Mouse (Mus musculus): Measurements from ENCODE around the gene Gm5114. TPM values are rescaled to one million over a fixed set of nuclear protein-coding genes. Genes with fewer than 3 reads are reported as not detected.
"Not testable (repeated sequence)": the region's sequence is repeated elsewhere in the genome, so short reads cannot be mapped to it uniquely, and the experiment has no call there.

Gene Gm5114
- not detected in 2 replicates for polyA plus RNA-seq (2015; fragmentation: Nextera tagmentation; extraction: Ambion mirVana)

DNA sequence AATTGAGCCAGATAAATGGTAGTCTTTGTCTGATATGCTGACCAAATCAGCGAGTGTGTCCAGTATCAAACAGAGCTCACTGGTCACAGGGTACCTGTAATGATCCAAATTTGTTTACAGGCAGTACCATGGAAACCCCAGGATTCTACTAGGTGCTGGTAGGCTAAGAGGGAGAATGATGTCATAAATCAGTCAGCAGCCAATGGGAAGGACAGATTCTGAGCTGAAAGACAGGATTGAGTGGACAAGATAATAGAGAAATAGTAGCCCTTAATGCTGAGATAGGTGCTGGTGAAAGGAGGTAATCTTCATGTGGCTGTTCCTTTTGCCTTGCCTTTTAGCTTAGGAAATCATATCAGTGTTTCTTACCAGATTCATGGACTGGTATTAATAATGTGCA lies at the start of gene Gm5114:
Gene Gm5114, minus strand, starts transcription at position 101 of the 400 bp plus-strand sequence.
- WGBS = 51% methylated on average over 1 of the region's 1 CpGs
- H3K9me3 ChIP-seq; H3K36me3 ChIP-seq; H3K9ac ChIP-seq (replicated peaks); H3K27me3 ChIP-seq; ATAC-seq (replicated peaks); H3K4me1 ChIP-seq; H3K4me3 ChIP-seq; H3K27ac ChIP-seq (replicated peaks); H3K4me2 ChIP-seq (replicated peaks): not testable (repeated sequence)

DNA sequence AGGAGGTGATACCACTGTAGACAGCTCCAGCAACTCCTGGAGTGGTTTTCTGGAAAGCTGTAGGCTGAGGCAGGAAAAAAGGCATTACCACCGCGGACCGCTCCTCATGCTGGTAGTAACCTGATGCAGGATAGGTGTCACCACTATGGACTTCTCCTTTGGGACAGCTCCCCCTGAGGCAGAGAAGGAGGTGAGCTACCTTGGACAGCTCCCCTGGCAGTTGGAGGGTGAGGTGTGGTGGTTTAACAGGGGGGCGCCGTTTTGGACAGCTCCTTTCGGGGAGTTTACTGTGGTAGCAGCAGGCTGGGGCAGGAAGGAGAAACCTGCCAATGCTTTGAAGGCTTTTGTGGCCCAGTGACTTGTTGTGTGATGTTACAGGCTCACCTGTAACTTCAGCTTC lies 42.8 kb upstream of the Gm5114 start:
- ATAC-seq (replicated peaks) = no peak
- Histone ChIP-seq H3K4me2 (replicated peaks) (no peak overlapping the region), H3K9me3 (no peaks in the 10 kb centered on the region), H3K9ac (replicated peaks) (no peak overlapping the region), H3K4me1 (peaks cover 7% of the 10 kb centered on the region), H3K27me3 (no peaks in the 10 kb centered on the region), H3K36me3 (peaks cover 8% of the 10 kb centered on the region), H3K27ac (replicated peaks) (no peak overlapping the region), H3K4me3 (no peak overlapping the region)
- WGBS = 31% methylated on average over 6 of the region's 6 CpGs

DNA sequence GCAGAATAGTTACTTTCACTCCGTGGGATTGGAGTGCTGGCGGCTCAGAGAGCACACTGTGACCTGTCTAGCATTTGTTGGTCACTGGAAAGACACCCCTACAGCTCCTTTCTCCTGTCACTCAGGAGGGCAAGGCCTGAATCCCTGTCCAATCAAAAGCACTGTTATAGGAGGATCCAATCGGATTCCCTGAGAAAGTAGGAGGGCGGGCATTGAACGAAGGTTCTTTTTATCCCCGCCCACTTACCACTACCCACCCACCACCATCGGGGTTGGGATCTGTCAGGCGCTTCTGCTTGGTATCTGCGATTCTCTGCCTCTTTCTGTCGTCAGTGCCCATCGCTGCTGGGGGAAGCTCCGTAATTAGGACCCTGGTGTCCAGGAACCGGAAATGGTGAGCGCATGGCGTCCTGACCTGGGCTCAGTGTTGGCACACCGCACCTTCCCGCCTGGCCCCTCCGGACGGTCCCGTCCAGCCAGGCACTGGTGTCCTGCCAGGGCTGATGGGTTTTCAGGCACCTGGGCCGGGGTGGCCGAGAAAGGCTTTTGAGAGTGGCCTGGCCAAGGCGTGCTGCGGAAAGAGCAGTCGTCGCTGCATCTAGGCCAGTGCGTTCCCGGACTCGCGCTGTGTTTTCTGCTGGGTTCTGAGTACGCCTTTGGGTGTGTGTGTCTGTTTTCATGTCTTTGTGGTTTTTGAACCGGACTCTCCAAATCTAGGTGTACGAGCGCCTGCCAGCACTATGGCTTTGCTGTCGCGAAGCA lies 36.5 kb upstream of the Gm5114 start:
- Histone ChIP-seq H3K9me3 (no peaks in the 10 kb centered on the region), H3K4me2 (replicated peaks) (peak overlapping the region; percentile 64), H3K27me3 (peaks cover 6% of the 10 kb centered on the region; the same call in 1 of the 2 replicates), H3K27ac (replicated peaks) (peak overlapping the region; percentile 84), H3K36me3 (no peaks in the 10 kb centered on the region; the same call in none of the 2 replicates), H3K9ac (replicated peaks) (peak overlapping the region; percentile 95), H3K4me1 (peaks cover 19% of the 10 kb centered on the region), H3K4me3 (peak overlapping the region; percentile 91)
- ATAC-seq (replicated peaks) = peak; percentile 99
- WGBS = under 1% methylated on average over 36 of the region's 36 CpGs

DNA sequence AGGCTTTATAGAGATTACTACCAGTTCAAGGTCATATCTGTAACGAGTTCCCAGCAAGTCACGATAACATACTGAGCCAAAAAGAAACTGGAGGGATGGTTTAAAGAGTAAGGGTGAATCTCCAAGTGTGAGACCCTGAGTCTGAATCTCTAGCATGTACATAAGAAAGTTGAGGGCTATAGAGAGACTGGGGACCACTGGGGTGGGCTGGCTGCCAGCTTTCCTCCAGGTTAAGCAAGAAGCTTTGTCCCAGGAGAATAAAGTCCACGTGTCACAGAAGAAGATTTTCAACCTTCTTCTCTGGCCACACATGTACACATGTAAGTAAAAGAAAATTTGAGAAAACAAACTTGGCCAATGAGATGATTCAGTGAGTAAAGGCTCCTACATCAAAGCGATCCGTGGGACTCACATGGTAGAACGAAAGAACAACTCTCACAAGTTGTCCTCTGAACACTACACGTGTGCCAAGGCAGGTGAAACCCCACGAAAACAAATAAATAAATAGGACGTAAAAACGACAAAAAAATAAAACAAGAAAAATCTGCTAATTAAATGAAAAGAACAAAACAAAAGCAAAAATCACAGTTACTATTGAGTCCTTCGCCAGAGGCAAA lies 35.8 kb upstream of the Gm5114 start:
- ATAC-seq (replicated peaks) = peak; percentile 38
- H3K4me3 ChIP-seq = peak overlapping the region; percentile 91
- 58% methylated on average over 11 of the region's 11 CpGs for WGBS
- peak overlapping the region; percentile 95 for H3K9ac ChIP-seq (replicated peaks)
- H3K4me1 ChIP-seq = peaks cover 19% of the 10 kb centered on the region
- peak overlapping the region; percentile 84; the same call in 1 of the 2 replicates for H3K27ac ChIP-seq (replicated peaks)
- no peaks in the 10 kb centered on the region for H3K9me3 ChIP-seq
- peaks cover 6% of the 10 kb centered on the region; the same call in 1 of the 2 replicates for H3K27me3 ChIP-seq
- H3K36me3 ChIP-seq = no peaks in the 10 kb centered on the region; the same call in none of the 2 replicates
- H3K4me2 ChIP-seq (replicated peaks) = peak overlapping the region; percentile 64

DNA sequence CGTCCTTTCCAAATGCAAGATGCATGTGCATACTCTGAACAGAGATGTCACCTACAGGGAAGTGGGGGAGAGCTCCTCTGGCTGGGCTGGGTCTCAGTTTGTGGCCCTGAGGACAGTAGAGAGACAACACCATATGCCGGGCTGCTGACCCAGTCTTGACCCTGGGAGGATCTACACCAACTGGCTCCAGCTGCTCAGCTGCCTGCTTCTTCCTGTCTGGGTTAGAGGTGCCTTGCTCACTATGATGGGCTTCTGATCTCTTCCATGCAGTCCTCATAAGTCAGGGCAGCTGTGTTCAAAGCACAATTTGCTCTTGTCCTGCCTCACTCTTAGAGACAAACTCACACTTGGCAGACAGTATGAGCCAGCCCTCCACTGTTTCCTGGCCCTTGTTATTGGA lies 28.3 kb upstream of the Gm5114 start:
- H3K27me3 ChIP-seq = peaks cover 6% of the 10 kb centered on the region; the same call in 1 of the 2 replicates
- H3K27ac ChIP-seq (replicated peaks) = no peak overlapping the region
- H3K9ac ChIP-seq (replicated peaks) = no peak overlapping the region
- no peaks in the 10 kb centered on the region for H3K36me3 ChIP-seq
- no peak overlapping the region for H3K4me3 ChIP-seq
- WGBS = 72% methylated on average over 2 of the region's 2 CpGs
- no peaks in the 10 kb centered on the region for H3K9me3 ChIP-seq
- H3K4me1 ChIP-seq = no peaks in the 10 kb centered on the region
- no peak for ATAC-seq (replicated peaks)
- H3K4me2 ChIP-seq (replicated peaks) = no peak overlapping the region

DNA sequence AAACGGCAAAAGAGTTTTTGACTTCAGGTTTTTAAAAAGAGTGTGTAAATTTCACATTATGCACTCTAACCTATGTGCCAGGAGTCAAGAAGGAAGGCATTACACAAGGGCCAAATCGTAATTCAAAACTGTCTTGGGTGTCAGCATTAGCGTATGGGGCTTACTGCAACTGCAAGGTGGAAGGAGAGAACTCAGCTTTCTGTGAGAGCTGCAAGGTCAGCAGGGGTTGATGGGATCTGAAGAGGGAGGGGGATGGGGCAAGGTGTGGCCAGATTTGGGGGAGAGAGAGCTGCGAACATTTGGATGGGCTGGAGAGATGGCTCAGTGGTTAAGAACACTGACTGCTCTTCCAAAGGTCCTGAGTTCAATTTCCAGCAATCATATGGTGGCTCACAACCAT lies 27.4 kb upstream of the Gm5114 start:
- no peaks in the 10 kb centered on the region for H3K36me3 ChIP-seq
- ATAC-seq (replicated peaks) = no peak
- H3K27ac ChIP-seq (replicated peaks) = no peak overlapping the region
- peaks cover 3% of the 10 kb centered on the region; the same call in 1 of the 2 replicates for H3K27me3 ChIP-seq
- WGBS = 81% methylated on average over 4 of the region's 4 CpGs
- H3K9me3 ChIP-seq = no peaks in the 10 kb centered on the region
- no peaks in the 10 kb centered on the region for H3K4me1 ChIP-seq
- H3K4me2 ChIP-seq (replicated peaks) = no peak overlapping the region
- H3K4me3 ChIP-seq = no peak overlapping the region
- no peak overlapping the region for H3K9ac ChIP-seq (replicated peaks)

Small RNA genes within 50 kb of the gene (microRNA-seq; reads per million reads assigned to microRNA genes)
- not detected for gene Gm27437

Other genes with a start within 250 kb of the Gm5114 start
- 3.2 and 3.4 TPM in 2 replicates for gene Zfp619, start 104.6 kb upstream of the Gm5114 start, polyA plus RNA-seq (2015; fragmentation: Nextera tagmentation; extraction: Ambion mirVana)

Data from forebrain, embryonic 15.5 days (tissue).